Mouse (Mus musculus) neural tube, embryonic 11.5 days (tissue): Measurements from ENCODE around the gene Tom1l1. TPM values are rescaled to one million over a fixed set of nuclear protein-coding genes. Genes with fewer than 3 reads are reported as not detected.

ENCODE experiments used
- ATAC-seq: fragments of 200-750 bp; cut with Nextera tagmentation; 2 replicates; pipeline ENCODE4 v1.8.0; 2017; ENCODE audit warnings: moderate number of reproducible peaks, mild to moderate bottlenecking, moderate TSS enrichment, moderate library complexity; ENCODE audit not compliant: insufficient read depth, low FRiP score, low TSS enrichment
- DNase-seq: peaks from one replicate; pipeline ENCODE4 v3.0.0-alpha.2; 2015; ENCODE audit warnings: low spot score
- H3K27ac ChIP-seq: fragments of 300-500 bp; sonication (generic); 2 replicates; pipeline ENCODE4 v1.5.1; 2014; ENCODE audit warnings: low read depth, mild to moderate bottlenecking, low read length
- H3K27me3 ChIP-seq: fragments of 300-500 bp; sonication (generic); 2 replicates; pipeline ENCODE4 v1.6.1; 2014; ENCODE audit warnings: mild to moderate bottlenecking, low read length, mixed read lengths; ENCODE audit not compliant: control insufficient read depth, insufficient read depth
- H3K36me3 ChIP-seq: fragments of 300-500 bp; sonication (generic); 2 replicates; pipeline ENCODE4 v1.6.1; 2014; ENCODE audit warnings: mild to moderate bottlenecking, low read length, moderate library complexity, mixed read lengths; ENCODE audit not compliant: control insufficient read depth, insufficient read depth
- H3K4me1 ChIP-seq: fragments of 300-500 bp; sonication (generic); 2 replicates; pipeline ENCODE4 v1.6.1; 2014; ENCODE audit warnings: low read length, mixed read lengths; ENCODE audit not compliant: control insufficient read depth, insufficient read depth
- H3K4me2 ChIP-seq: fragments of 300-500 bp; sonication (generic); 2 replicates; pipeline ENCODE4 v1.6.1; 2014; ENCODE audit warnings: low read depth, mild to moderate bottlenecking, moderate library complexity
- H3K4me3 ChIP-seq: fragments of 300-500 bp; sonication (generic); 2 replicates; pipeline ENCODE4 v1.5.1; 2014; ENCODE audit warnings: low read depth, low read length
- H3K9ac ChIP-seq: fragments of 300-500 bp; sonication (generic); 2 replicates; pipeline ENCODE4 v1.6.1; 2014; ENCODE audit warnings: mild to moderate bottlenecking, low read length
- H3K9me3 ChIP-seq: fragments of 300-500 bp; sonication (generic); 2 replicates; pipeline ENCODE4 v1.6.1; 2016; ENCODE audit warnings: low read length; ENCODE audit not compliant: control insufficient read depth
- WGBS: fragments of 180-500 bp; shearing (Covaris S2); extraction: QIAGEN DNeasy Blood & Tissue Kit; methylation state at CpG from one replicate; pipeline ENCODE4 v1.1.7; 2014; 5-methylcytosine and 5-hydroxymethylcytosine counted together
- polyA plus RNA-seq: library from polyadenylated mRNA; unstranded; fragments of >200 nt; fragmentation: Nextera tagmentation; extraction: Ambion mirVana; gene quantifications from 2 replicates; pipeline ENCODE4 v1.2.1, GENCODE M21; 2014

Tom1l1 gene
- polyA plus RNA-seq, 1 experiment from 2014 or later: 20.1 TPM

DNA sequence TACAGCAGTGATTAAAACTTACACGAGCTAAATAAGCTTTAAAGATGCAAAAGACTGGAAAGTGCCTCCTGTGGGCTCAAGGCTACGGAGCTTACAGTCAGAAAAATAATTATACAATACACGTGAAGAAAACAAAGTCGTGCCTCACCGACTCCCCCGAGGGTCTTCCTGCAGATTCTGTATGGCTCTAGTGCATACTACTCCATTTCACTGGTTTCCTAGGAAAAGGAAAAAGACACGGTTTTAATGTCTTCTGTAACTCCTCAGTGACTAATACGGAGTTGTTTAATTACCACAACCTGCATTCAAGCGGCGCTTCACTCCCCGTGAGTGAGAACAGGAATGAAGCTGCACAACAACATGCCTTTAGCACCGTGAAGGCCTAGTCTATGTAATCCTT is 66.1 kb downstream of the Tom1l1 start:
- no peaks in the 10 kb centered on the region for H3K9me3 ChIP-seq
- no peak overlapping the region for H3K9ac ChIP-seq
- H3K36me3 ChIP-seq: no peaks in the 10 kb centered on the region
- H3K4me1 ChIP-seq: no peaks in the 10 kb centered on the region
- no peak overlapping the region for H3K4me2 ChIP-seq
- no peaks in the 10 kb centered on the region for H3K27me3 ChIP-seq
- H3K27ac ChIP-seq: no peak overlapping the region
- H3K4me3 ChIP-seq: no peak overlapping the region
- 91% methylated on average over 12 of the region's 12 CpGs for WGBS
- ATAC-seq (no peak), DNase-seq (no peak)

DNA sequence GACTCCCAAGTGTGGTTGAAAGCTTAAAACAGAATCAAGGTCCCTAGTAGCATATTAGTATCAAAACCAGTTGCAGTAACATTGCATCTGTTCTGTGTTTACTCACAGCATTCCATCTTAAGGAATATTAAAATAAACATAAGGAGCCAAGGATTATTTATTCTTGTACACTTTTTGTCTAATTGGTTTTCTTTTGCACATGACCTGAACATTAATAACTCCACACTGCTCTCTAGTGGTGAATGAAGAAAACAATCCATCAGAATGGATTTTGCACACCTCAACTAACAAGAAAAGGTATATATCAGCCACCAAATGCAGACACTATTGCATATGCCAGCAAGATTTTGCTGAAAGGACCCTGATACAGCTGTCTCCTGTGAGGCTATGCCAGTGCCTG is 71.7 kb downstream of the Tom1l1 start:
- Histone ChIP-seq H3K36me3 (no peaks in the 10 kb centered on the region), H3K4me1 (no peaks in the 10 kb centered on the region), H3K27ac (no peak overlapping the region), H3K9me3 (no peaks in the 10 kb centered on the region), H3K4me3 (no peak overlapping the region), H3K9ac (no peak overlapping the region), H3K4me2 (no peak overlapping the region), H3K27me3 (no peaks in the 10 kb centered on the region)
- ATAC-seq (no peak), DNase-seq (no peak)

DNA sequence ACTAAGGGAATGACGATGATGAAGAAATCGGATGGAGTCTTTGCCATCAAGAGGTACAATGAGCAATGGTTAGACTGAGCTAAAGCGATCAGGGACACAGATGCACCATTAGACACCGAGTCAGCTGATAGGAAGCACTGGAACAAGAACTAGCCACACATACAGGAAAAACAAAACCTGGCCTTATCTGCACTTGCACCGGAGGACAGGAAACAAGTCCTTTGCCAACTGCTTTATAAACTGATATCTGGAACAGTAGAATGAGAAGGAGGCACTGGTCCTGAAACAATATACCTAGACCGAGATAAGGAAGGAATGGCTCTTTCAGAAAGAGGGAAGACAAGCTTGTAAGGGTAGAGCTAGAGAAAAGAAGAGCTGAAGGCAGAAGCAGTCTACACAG is 73.4 kb downstream of the Tom1l1 start:
- DNase-seq: no peak
- no peaks in the 10 kb centered on the region for H3K36me3 ChIP-seq

GRCm38 (mm10) chr11:90612118-90612517 is 76.0 kb downstream of the Tom1l1 start:
- H3K4me2 ChIP-seq: no peak overlapping the region
- H3K4me3 ChIP-seq: no peak overlapping the region
- DNase-seq (no peak), ATAC-seq (no peak)
- no peaks in the 10 kb centered on the region for H3K4me1 ChIP-seq
- no peaks in the 10 kb centered on the region for H3K27me3 ChIP-seq
- no peaks in the 10 kb centered on the region for H3K9me3 ChIP-seq
- H3K27ac ChIP-seq: no peak overlapping the region
- H3K36me3 ChIP-seq: no peaks in the 10 kb centered on the region; the same call in 1 of the 2 replicates
- no peak overlapping the region for H3K9ac ChIP-seq

More for the DNA sequence above, 73.4 kb downstream of the Tom1l1 start:
- Histone ChIP-seq H3K27ac (no peak overlapping the region), H3K9ac (no peak overlapping the region), H3K9me3 (no peaks in the 10 kb centered on the region), H3K4me2 (no peak overlapping the region), H3K4me1 (no peaks in the 10 kb centered on the region), H3K27me3 (no peaks in the 10 kb centered on the region), H3K4me3 (no peak overlapping the region)
- ATAC-seq: no peak
- WGBS: 92% methylated on average over 6 of the region's 6 CpGs

- ATAC-seq (no peak), DNase-seq (no peak)
- H3K4me2 ChIP-seq: no peak overlapping the region
- no peaks in the 10 kb centered on the region for H3K4me1 ChIP-seq
- H3K4me3 ChIP-seq: no peak overlapping the region
- whole genome bisulfite sequencing: 96% methylated on average over 2 of the region's 2 CpGs
- H3K36me3 ChIP-seq: peaks cover 2% of the 10 kb centered on the region; the same call in 1 of the 2 replicates
- no peak overlapping the region for H3K27ac ChIP-seq
- no peaks in the 10 kb centered on the region for H3K9me3 ChIP-seq
- no peak overlapping the region for H3K9ac ChIP-seq
- H3K27me3 ChIP-seq: no peaks in the 10 kb centered on the region
Measured at GRCm38 (mm10) chr11:90603066-90603465, 85.1 kb downstream of the Tom1l1 start.

DNA sequence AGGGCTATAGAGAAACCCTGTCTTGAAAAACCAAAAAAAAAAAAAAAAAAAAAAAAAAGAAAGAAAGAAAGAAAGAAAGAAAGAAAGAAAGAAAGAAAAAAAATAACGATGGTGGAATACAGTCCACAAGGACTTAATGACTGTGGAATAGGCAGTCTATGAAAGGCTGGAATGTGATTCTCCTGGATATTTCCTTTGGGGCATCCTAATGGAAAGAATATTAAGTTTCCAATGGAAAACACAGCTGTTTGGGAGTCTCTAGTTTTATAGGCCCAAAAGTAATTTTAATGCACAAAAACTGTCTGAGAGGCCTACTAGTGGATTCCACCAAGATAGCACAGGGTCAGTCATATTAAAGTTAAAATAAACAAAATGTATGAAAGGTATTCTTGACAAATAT is 92.3 kb downstream of the Tom1l1 start:
- H3K4me1 ChIP-seq: no peaks in the 10 kb centered on the region
- H3K9ac ChIP-seq: no peak overlapping the region
- H3K27me3 ChIP-seq: no peaks in the 10 kb centered on the region
- no peak overlapping the region for H3K4me3 ChIP-seq
- H3K27ac ChIP-seq: no peak overlapping the region
- WGBS: 96% methylated on average over 1 of the region's 1 CpGs
- ATAC-seq: no peak
- H3K36me3 ChIP-seq: peaks cover 8% of the 10 kb centered on the region
- no peaks in the 10 kb centered on the region for H3K9me3 ChIP-seq
- DNase-seq: no peak
- no peak overlapping the region for H3K4me2 ChIP-seq

Other genes starting within 250 kb of the Tom1l1 start
- gene Stxbp4, start 50.3 kb downstream of the Tom1l1 start, polyA plus RNA-seq: 36.1 and 38.2 TPM in 2 replicates
- 23.6 and 27.7 TPM in 2 replicates for gene Cox11, start 50.2 kb downstream of the Tom1l1 start, polyA plus RNA-seq